Mouse (Mus musculus): ENCODE data around the gene Asgr1. TPM values are rescaled to one million over a fixed set of nuclear protein-coding genes. Genes with fewer than 3 reads are reported as not detected.

The Asgr1 gene
- total and polyA plus RNA-seq, 3 experiments = not detected

DNA sequence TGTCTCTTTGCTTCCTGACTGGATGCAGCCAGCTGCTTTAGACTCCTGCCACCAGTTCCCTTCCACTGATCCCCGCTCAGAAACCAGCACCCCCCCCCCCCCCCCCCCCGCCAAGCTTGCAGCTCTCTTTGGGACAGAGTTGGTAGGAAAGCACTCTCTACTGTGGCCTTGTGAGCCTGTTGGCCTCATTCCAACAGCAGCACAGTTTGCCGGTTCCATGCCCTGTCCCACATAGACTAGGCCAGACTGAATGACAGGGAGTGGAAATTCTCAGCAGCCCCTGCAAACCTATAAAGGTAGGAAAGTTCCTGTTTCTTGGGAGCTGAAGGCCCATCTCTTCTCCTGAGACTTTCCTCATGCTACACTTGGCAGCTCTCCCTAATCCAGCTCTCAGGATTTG, 23.6 kb downstream of the Asgr1 start:
- ATAC-seq (ENCODE audit: extremely low read depth, insufficient number of reproducible peaks, low FRiP score, poor library complexity, severe bottlenecking) = no peak
- H3K4me1 ChIP-seq (ENCODE audit: insufficient read depth, low read depth, low read length) = peaks cover 27% of the 10 kb centered on the region
- TF ChIP-seq GATA2 (IDR thresholded peaks at IDR 0.05; ENCODE audit: borderline replicate concordance, low read depth, low read length) (no peak), CTCF (IDR thresholded peaks at IDR 0.05; ENCODE audit: low read depth, low read length) (no peak), TAL1 (conservative IDR thresholded peaks at IDR 0.05; ENCODE audit: low read depth, low read length) (no peak)
- H3K4me3 ChIP-seq (ENCODE audit: low read depth, low read length) = no peak overlapping the region
- no peak for DNase-seq (ENCODE audit: low spot score)
- no peaks in the 10 kb centered on the region for H3K9me3 ChIP-seq (replicated peaks)
- peaks cover 12% of the 10 kb centered on the region for H3K27me3 ChIP-seq (ENCODE audit: insufficient read depth, low read length)
- no peaks in the 10 kb centered on the region for H3K36me3 ChIP-seq (replicated peaks)

DNA sequence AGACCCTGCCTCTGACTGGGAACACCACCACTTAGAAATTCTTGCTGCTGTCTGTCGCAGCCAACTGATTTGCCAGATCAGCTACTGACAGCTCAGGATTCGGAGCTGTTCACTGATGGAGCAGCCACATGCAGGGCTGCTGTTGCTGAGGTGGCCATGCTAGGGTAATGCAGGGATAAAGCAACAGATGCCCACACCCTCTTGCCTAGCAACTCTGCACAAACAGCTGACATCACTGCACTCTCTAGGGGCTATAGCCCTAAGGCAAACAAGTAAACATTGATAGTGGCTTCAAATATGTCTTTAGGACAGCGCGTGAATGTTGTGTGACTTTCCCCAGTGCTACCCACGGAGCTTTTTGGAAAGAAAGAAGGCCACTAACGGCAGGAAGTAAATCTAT, 25.3 kb downstream of the Asgr1 start:
- ATAC-seq (ENCODE audit: extremely low read depth, insufficient number of reproducible peaks, low FRiP score, poor library complexity, severe bottlenecking) (no peak), DNase-seq (ENCODE audit: low spot score) (no peak)
- Histone ChIP-seq H3K9me3 (replicated peaks) (no peaks in the 10 kb centered on the region), H3K36me3 (replicated peaks) (no peaks in the 10 kb centered on the region), H3K27me3 (ENCODE audit: insufficient read depth, low read length) (peaks cover 16% of the 10 kb centered on the region), H3K4me1 (ENCODE audit: insufficient read depth, low read depth, low read length) (peaks cover 23% of the 10 kb centered on the region), H3K4me3 (ENCODE audit: low read depth, low read length) (no peak overlapping the region)
- no peak for TF ChIP-seq TAL1 (conservative IDR thresholded peaks at IDR 0.05; ENCODE audit: low read depth, low read length)
- no peak for TF ChIP-seq POLR2AphosphoS5 (IDR thresholded peaks at IDR 0.05; ENCODE audit: insufficient replicate concordance, low read depth, low read length)
- TF ChIP-seq GATA2 (IDR thresholded peaks at IDR 0.05; ENCODE audit: borderline replicate concordance, low read depth, low read length) = no peak
- TF ChIP-seq CTCF (IDR thresholded peaks at IDR 0.05; ENCODE audit: low read depth, low read length) = no peak
- no peak for TF ChIP-seq GATA1 (IDR thresholded peaks at IDR 0.05; ENCODE audit: borderline replicate concordance, low read length)

DNA sequence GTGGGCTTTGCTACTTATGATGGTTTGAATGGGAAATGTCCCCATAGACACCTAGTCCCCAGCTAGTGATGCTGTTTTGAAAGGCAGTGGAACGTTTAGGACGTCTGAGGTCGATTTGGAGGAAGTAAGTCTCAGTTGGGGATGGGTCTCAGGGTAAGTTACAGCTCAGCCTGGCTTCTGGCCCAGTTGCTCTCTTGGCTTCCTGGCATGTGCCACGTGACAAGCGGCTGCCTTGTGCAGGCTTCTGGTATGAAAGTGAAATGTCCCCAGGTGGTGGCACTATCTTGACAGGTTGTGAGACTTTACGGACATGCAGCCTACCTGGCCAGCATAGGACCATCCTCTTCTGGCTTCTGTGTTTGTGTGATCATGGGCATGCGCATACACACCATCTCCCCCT, 26.0 kb downstream of the Asgr1 start:
- ATAC-seq (ENCODE audit: extremely low read depth, insufficient number of reproducible peaks, low FRiP score, poor library complexity, severe bottlenecking) (no peak), DNase-seq (ENCODE audit: low spot score) (no peak)
- peaks cover 22% of the 10 kb centered on the region for H3K27me3 ChIP-seq (ENCODE audit: insufficient read depth, low read length)
- no peaks in the 10 kb centered on the region for H3K36me3 ChIP-seq (replicated peaks)
- TF ChIP-seq GATA2 (IDR thresholded peaks at IDR 0.05; ENCODE audit: borderline replicate concordance, low read depth, low read length) (no peak), TAL1 (conservative IDR thresholded peaks at IDR 0.05; ENCODE audit: low read depth, low read length) (no peak), CTCF (IDR thresholded peaks at IDR 0.05; ENCODE audit: low read depth, low read length) (no peak), GATA1 (IDR thresholded peaks at IDR 0.05; ENCODE audit: borderline replicate concordance, low read length) (no peak), POLR2AphosphoS5 (IDR thresholded peaks at IDR 0.05; ENCODE audit: insufficient replicate concordance, low read depth, low read length) (no peak)
- no peaks in the 10 kb centered on the region for H3K9me3 ChIP-seq (replicated peaks)
- no peak overlapping the region for H3K4me3 ChIP-seq (ENCODE audit: low read depth, low read length)
- peaks cover 21% of the 10 kb centered on the region for H3K4me1 ChIP-seq (ENCODE audit: insufficient read depth, low read depth, low read length)

DNA sequence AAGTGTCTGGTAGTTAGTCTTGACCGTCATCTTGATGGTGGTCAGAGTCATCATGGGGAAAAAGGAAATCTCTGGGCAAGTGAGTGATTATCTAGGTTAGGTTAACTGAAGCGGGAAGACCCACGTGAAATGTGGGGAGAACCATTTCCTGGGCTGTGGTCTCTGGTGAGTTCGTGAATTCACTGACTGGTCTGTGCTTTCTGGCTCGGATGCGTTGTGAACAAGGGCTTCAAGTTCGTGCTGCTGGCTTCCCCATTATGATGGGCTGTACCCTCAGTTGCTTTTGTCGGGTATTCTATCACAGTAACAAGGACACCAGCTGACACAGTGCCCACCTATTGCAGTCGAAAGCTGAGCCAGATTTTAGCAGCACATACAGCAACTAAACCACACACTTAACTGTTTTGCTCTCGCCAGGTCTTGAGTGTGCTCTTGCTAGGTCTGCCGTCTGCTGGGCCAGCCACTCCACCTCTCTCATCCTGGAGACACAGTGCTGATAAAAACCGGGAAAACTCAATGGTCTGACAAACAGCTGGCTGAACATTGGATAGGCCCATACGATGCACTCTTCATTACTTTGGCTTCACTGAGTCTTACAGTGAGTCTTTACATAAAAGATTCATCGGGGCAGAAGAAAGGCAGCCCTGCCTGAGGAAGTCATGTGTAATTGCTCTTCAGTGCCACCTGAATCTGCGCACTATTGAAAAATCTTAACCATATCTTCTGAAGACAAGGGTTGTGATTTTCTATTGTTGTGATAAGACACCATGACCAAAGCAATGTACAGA, 27.1 kb downstream of the Asgr1 start:
- no peak for DNase-seq (ENCODE audit: low spot score)
- Histone ChIP-seq H3K4me3 (ENCODE audit: low read depth, low read length) (no peak overlapping the region), H3K4me1 (ENCODE audit: insufficient read depth, low read depth, low read length) (peaks cover 10% of the 10 kb centered on the region), H3K27me3 (ENCODE audit: insufficient read depth, low read length) (peaks cover 22% of the 10 kb centered on the region), H3K9me3 (replicated peaks) (no peaks in the 10 kb centered on the region), H3K36me3 (replicated peaks) (no peaks in the 10 kb centered on the region)
- TF ChIP-seq TAL1 (conservative IDR thresholded peaks at IDR 0.05; ENCODE audit: low read depth, low read length) (no peak), POLR2AphosphoS5 (IDR thresholded peaks at IDR 0.05; ENCODE audit: insufficient replicate concordance, low read depth, low read length) (no peak), CTCF (IDR thresholded peaks at IDR 0.05; ENCODE audit: low read depth, low read length) (no peak), GATA2 (IDR thresholded peaks at IDR 0.05; ENCODE audit: borderline replicate concordance, low read depth, low read length) (no peak), GATA1 (IDR thresholded peaks at IDR 0.05; ENCODE audit: borderline replicate concordance, low read length) (no peak)
- ATAC-seq (ENCODE audit: extremely low read depth, insufficient number of reproducible peaks, low FRiP score, poor library complexity, severe bottlenecking) = no peak

DNA sequence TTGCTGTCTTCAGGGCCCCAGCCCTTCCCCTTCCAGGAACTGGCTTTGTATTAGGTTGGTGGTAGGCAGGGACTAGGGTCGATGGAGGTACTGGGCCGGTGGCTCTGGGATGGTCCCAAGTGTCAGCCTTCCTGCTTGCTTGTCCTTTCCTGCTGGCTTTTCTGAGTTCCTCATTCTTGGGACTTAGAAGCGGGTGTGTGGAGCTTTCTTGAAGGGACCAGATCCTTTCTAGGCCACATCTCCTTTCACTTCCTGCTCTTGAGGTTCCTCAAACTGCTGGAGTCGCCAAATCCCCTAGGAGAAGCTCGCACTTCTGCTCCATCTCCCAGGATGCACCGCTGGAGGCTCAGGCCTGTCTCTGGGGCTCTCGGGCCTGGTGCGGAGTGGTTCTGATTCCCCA, 30.7 kb downstream of the Asgr1 start:
- ATAC-seq (ENCODE audit: extremely low read depth, insufficient number of reproducible peaks, low FRiP score, poor library complexity, severe bottlenecking) (no peak), DNase-seq (ENCODE audit: low spot score) (no peak)
- peaks cover 6% of the 10 kb centered on the region; the same call in 1 of the 2 replicates for H3K9me3 ChIP-seq (replicated peaks)
- H3K27me3 ChIP-seq (ENCODE audit: insufficient read depth, low read length) = peaks cover 21% of the 10 kb centered on the region
- H3K36me3 ChIP-seq (replicated peaks) = no peaks in the 10 kb centered on the region
- H3K4me1 ChIP-seq (ENCODE audit: insufficient read depth, low read depth, low read length) = peaks cover 5% of the 10 kb centered on the region
- TF ChIP-seq CTCF (IDR thresholded peaks at IDR 0.05; ENCODE audit: low read depth, low read length) (no peak), GATA2 (IDR thresholded peaks at IDR 0.05; ENCODE audit: borderline replicate concordance, low read depth, low read length) (no peak), GATA1 (IDR thresholded peaks at IDR 0.05; ENCODE audit: borderline replicate concordance, low read length) (no peak), TAL1 (conservative IDR thresholded peaks at IDR 0.05; ENCODE audit: low read depth, low read length) (no peak), POLR2AphosphoS5 (IDR thresholded peaks at IDR 0.05; ENCODE audit: insufficient replicate concordance, low read depth, low read length) (no peak)
- no peak overlapping the region for H3K4me3 ChIP-seq (ENCODE audit: low read depth, low read length)

DNA sequence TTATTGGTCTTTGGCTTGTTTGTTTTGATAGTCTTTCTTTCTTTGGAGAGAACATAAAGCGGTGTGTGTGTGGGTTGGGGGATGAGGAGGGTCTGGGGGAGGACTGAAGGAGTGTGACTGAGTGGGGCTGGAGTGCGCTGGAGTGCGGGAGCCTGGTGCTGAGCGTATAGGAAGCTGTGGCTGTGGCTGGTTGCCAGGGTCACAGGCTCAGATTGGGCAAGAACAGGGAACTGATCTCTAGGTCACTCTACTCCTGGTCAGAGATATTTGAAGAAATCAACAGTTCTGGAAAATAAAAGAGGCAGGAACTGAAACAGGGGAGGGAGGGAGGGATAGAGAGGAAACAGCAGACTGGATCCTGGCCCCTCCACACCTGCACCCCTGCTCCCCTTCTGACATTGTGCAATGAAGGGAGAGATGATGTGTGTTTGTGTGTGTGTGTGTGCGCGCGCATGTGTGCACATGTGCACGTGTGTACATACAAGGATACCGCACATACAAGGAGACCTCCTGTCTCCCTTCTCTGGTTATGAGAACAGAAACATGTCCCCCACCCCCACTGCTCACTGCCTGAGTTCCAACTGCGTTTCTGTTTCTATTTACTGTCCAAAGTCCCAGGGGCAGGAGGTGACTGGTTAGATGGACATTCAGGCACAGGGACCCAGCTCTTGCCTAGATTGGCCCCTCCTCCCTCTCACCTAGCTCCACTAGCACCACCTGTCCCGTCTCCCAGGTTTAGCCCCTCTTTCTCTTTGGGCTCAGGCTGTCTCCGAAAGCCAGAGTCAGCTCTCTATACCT, 38.3 kb downstream of the Asgr1 start, which contains the start of gene Asgr2:
Asgr2 (plus strand) TSS at position 659 of the 798 bp plus-strand sequence.
- ATAC-seq (ENCODE audit: extremely low read depth, insufficient number of reproducible peaks, low FRiP score, poor library complexity, severe bottlenecking) = no peak
- Histone ChIP-seq H3K9me3 (replicated peaks) (peaks cover 3% of the 10 kb centered on the region; the same call in 1 of the 2 replicates), H3K27me3 (ENCODE audit: insufficient read depth, low read length) (peaks cover 17% of the 10 kb centered on the region), H3K4me1 (ENCODE audit: insufficient read depth, low read depth, low read length) (no peaks in the 10 kb centered on the region), H3K36me3 (replicated peaks) (no peaks in the 10 kb centered on the region), H3K4me3 (ENCODE audit: low read depth, low read length) (no peak within 1 kb of the TSS)
- no peak for DNase-seq (ENCODE audit: low spot score)
- no peak for TF ChIP-seq POLR2AphosphoS5 (IDR thresholded peaks at IDR 0.05; ENCODE audit: insufficient replicate concordance, low read depth, low read length)
- no peak for TF ChIP-seq TAL1 (conservative IDR thresholded peaks at IDR 0.05; ENCODE audit: low read depth, low read length)
- no peak for TF ChIP-seq GATA2 (IDR thresholded peaks at IDR 0.05; ENCODE audit: borderline replicate concordance, low read depth, low read length)
- no peak for TF ChIP-seq CTCF (IDR thresholded peaks at IDR 0.05; ENCODE audit: low read depth, low read length)
- TF ChIP-seq GATA1 (IDR thresholded peaks at IDR 0.05; ENCODE audit: borderline replicate concordance, low read length) = no peak
